Mouse (Mus musculus) limb, embryonic 11.5 days (tissue): ENCODE measurements at regions not wholly inside any gene's neighbourhood (a gene's known extent, or its start where the extent isn't known, plus 50 kb on each side); places are given as distances from the start of the nearest gene placed in this dataset.

Source experiments
- ATAC-seq: fragments of 200-750 bp; cut with Nextera tagmentation; 2 replicates; pipeline ENCODE4 v1.8.0; 2017; ENCODE audit warnings: low read depth; ENCODE audit not compliant: insufficient number of reproducible peaks, low FRiP score, low TSS enrichment
- DNase-seq: peaks from one replicate; pipeline ENCODE4 v3.0.0-alpha.2; 2015; ENCODE audit warnings: low spot score
- H3K27ac ChIP-seq: fragments of 300-500 bp; sonication (generic); replicated peaks from 2 replicates; pipeline ENCODE4 v1.5.1; 2014; ENCODE audit warnings: low read depth, mild to moderate bottlenecking, low read length
- H3K27me3 ChIP-seq: fragments of 300-500 bp; sonication (generic); 2 replicates; pipeline ENCODE4 v1.6.1; 2014; ENCODE audit warnings: mild to moderate bottlenecking, low read length, mixed read lengths; ENCODE audit not compliant: control insufficient read depth, insufficient read depth
- H3K36me3 ChIP-seq: fragments of 300-500 bp; sonication (generic); 2 replicates; pipeline ENCODE4 v1.6.1; 2014; ENCODE audit warnings: mild to moderate bottlenecking, low read length, moderate library complexity, mixed read lengths; ENCODE audit not compliant: control insufficient read depth, insufficient read depth
- H3K4me1 ChIP-seq: fragments of 300-500 bp; sonication (generic); 2 replicates; pipeline ENCODE4 v1.6.1; 2014; ENCODE audit warnings: low read length, mixed read lengths; ENCODE audit not compliant: control insufficient read depth, insufficient read depth
- H3K4me2 ChIP-seq: fragments of 300-500 bp; sonication (generic); 2 replicates; pipeline ENCODE4 v1.6.1; 2014; ENCODE audit warnings: low read depth, mild to moderate bottlenecking, moderate library complexity; ENCODE audit not compliant: severe bottlenecking
- H3K4me3 ChIP-seq: fragments of 300-500 bp; sonication (generic); 2 replicates; pipeline ENCODE4 v1.5.1; 2014; ENCODE audit warnings: low read depth, low read length
- H3K9ac ChIP-seq: fragments of 300-500 bp; sonication (generic); 2 replicates; pipeline ENCODE4 v1.6.1; 2014; ENCODE audit warnings: mild to moderate bottlenecking, low read length
- H3K9me3 ChIP-seq: fragments of 300-500 bp; sonication (generic); 2 replicates; pipeline ENCODE4 v1.6.1; 2016; ENCODE audit warnings: low read length; ENCODE audit not compliant: control insufficient read depth
- WGBS: fragments of 180-500 bp; shearing (Covaris S2); extraction: QIAGEN DNeasy Blood & Tissue Kit; methylation state at CpG from one replicate; pipeline ENCODE4 v1.1.7; 2014; 5-methylcytosine and 5-hydroxymethylcytosine counted together

DNA sequence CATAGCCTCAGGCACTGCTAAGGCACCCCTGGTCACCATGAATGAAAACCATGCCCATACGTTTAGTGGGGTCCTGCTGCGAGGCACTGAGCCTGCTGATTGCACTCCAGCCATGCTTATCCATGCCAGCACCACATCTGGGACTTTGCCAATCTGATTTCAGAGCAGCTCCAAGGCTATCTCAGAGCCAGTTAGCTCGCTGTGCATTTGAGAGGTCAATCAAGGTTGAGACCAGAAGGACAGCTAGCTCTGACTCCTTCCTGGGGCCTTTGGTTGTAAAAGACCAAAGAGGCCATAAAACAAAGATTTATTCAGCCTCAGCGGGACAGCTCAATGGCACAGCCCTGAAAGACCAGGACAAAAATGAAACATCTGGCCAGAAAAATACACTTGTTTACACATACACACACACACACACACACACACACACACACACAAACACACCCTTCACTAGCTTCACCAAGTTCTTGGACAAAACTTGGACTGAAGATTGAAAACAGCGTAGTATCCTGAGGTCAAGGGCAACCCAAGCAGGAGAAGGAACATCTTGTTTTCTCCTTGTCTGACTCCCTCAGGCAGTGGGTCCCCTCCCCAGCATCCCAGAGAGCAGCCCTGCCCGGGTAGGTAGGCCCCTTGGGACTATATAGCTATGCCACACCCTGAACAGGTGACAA, 201.5 kb upstream of the Dio3 start:
- H3K4me3 ChIP-seq = no peak overlapping the region
- DNase-seq (no peak), ATAC-seq (no peak)
- 31% methylated on average over 6 of the region's 6 CpGs for WGBS
- H3K36me3 ChIP-seq = no peaks in the 10 kb centered on the region
- H3K27me3 ChIP-seq = no peaks in the 10 kb centered on the region
- no peak overlapping the region for H3K27ac ChIP-seq
- H3K4me1 ChIP-seq = peaks cover 6% of the 10 kb centered on the region
- H3K9ac ChIP-seq = no peak overlapping the region
- H3K9me3 ChIP-seq = no peaks in the 10 kb centered on the region
- H3K4me2 ChIP-seq = no peak overlapping the region

DNA sequence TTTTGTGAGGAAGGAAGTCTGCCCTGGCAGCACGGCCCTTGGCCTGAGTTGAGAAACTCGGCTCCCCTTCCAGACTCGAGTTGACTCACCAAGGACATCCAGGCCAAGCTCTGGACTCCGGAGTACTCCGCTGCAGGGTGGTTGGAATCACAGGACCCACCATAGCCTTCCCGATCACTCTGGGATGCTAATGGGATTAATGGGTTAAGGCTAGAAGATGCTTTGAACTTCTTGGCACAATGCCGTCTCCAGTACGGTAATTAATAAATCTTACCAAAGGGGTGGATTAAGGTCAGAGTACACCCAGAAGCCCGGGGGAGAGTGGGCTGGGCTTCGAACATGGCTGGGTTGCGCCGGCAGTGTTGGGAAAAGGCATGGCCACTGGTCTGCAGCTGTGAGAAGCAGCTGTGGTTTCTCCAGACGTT, 200.8 kb upstream of the Dio3 start:
- Histone ChIP-seq H3K4me1 (peaks cover 10% of the 10 kb centered on the region), H3K27ac (no peak overlapping the region), H3K4me2 (no peak overlapping the region), H3K9ac (no peak overlapping the region), H3K4me3 (no peak overlapping the region), H3K36me3 (no peaks in the 10 kb centered on the region), H3K27me3 (no peaks in the 10 kb centered on the region; the same call in 1 of the 2 replicates), H3K9me3 (no peaks in the 10 kb centered on the region)
- 62% methylated on average over 13 of the region's 13 CpGs for WGBS
- ATAC-seq (no peak), DNase-seq (no peak)

DNA sequence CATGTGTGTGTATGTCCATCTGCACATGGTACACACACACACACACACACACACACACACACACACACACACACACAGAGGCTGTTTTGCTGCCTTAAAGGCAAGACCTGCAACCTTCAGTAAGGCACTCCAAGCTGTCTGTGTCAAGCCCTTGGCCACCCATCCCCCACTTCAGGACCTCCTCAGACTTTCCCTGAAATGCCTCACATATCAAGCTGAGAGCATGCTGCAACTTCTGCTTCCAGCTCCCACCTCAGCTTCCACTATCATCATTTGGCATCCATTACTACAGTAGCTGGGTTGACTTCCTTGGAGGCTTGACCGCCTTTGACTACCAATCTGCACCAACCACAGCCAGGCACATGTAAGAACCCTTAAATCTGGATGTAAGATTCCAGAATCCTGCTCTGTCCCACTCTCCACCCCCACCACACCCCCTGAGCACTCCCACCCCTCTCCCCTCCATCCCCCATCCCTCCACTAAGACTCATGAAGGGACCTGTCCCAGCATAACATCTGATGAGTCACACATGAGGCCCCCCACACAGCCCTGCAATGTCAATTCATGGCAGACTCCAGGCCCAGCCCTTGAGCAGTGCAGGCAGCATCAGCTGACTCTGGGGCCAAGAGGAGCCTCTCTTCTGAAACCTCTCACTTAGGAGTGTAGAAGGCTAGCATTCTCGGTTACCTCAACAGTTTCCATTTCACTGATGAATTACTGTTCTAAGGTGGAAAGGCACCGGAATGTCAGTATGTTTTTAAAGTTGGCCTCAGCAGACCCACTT, 196.8 kb upstream of the Dio3 start:
- Histone ChIP-seq H3K27ac (no peak overlapping the region), H3K9me3 (no peaks in the 10 kb centered on the region), H3K4me2 (no peak overlapping the region), H3K27me3 (no peaks in the 10 kb centered on the region; the same call in 1 of the 2 replicates), H3K4me3 (no peak overlapping the region), H3K9ac (no peak overlapping the region), H3K36me3 (no peaks in the 10 kb centered on the region), H3K4me1 (peaks cover 10% of the 10 kb centered on the region)
- 77% methylated on average over 3 of the region's 3 CpGs for WGBS
- no peak for DNase-seq
- ATAC-seq = no peak

DNA sequence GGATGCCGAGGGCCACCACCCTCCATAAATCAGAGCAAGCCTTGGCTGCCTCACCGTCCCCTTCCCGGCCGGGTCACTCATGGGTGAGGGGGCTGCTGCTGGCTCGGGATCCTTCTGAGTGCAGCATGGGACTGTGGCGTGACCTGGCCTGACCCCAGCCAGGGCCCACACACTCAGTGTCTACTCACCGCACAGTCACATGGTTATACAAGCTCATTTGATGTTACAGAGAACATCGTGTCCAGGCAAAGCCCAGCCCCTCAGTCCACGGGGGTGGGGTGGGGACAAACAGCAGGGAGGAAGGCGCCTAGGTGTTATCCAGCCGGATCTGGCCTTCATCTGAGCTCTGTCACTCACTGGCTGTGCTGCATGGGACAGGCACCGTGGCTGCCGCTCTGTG, 195.9 kb upstream of the Dio3 start:
- DNase-seq (no peak), ATAC-seq (0 out of 2 replicates have a peak, but pooled peaks have one; percentile 31)
- Histone ChIP-seq H3K36me3 (no peaks in the 10 kb centered on the region), H3K4me1 (peaks cover 4% of the 10 kb centered on the region; the same call in 1 of the 2 replicates), H3K4me3 (no peak overlapping the region), H3K9me3 (no peaks in the 10 kb centered on the region), H3K9ac (no peak overlapping the region), H3K27ac (no peak overlapping the region), H3K4me2 (no peak overlapping the region), H3K27me3 (no peaks in the 10 kb centered on the region; the same call in 1 of the 2 replicates)
- WGBS = 8% methylated on average over 13 of the region's 13 CpGs

DNA sequence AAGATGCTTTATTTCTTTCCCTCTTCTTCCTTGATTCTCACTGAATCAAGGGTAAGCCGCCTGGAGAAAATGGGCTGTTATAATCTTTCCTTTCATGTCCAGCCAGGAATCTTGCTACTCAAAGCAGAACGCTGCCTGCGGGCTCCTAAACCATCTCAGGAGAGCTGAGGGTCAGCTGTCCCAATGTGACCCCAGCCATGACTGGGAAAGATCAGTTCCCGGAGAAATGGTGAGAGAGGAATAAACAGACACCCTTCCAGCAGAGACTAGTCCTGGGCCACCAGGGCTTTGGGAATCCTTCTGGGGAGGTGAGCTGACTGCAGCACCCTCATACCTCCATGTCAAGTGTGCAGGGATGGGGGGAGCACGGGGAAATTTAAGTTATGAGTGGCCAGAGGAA, 195.4 kb upstream of the Dio3 start:
- no peak overlapping the region for H3K4me3 ChIP-seq
- H3K27me3 ChIP-seq = no peaks in the 10 kb centered on the region; the same call in 1 of the 2 replicates
- no peak for ATAC-seq
- no peaks in the 10 kb centered on the region for H3K36me3 ChIP-seq
- H3K9me3 ChIP-seq = no peaks in the 10 kb centered on the region
- no peak overlapping the region for H3K4me2 ChIP-seq
- H3K4me1 ChIP-seq = peaks cover 4% of the 10 kb centered on the region; the same call in 1 of the 2 replicates
- DNase-seq = no peak
- no peak overlapping the region for H3K9ac ChIP-seq
- H3K27ac ChIP-seq = no peak overlapping the region
- 34% methylated on average over 5 of the region's 5 CpGs for WGBS

DNA sequence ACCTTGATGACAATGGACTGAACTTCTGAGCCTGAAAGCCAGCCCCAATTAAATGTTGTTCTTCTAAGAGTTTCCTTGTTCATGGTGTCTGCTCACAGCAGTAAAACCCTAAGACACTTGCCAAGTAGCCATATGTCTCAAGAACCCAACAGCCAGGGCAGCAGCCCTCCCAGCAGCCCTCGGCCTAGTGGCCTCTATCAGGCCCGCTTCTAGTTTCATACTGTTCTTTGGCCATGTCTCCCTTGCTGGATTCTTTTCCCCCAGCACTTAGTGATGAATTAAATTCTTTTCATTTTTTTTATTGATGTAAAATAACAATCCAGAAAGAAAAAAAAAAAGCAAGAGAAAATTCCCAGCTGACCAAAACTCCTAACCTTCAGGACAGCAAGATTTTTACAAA, 191.9 kb upstream of the Dio3 start:
- Histone ChIP-seq H3K27me3 (no peaks in the 10 kb centered on the region; the same call in 1 of the 2 replicates), H3K27ac (no peak overlapping the region), H3K4me2 (no peak overlapping the region), H3K36me3 (no peaks in the 10 kb centered on the region), H3K9me3 (no peaks in the 10 kb centered on the region), H3K9ac (no peak overlapping the region), H3K4me3 (no peak overlapping the region), H3K4me1 (peaks cover 4% of the 10 kb centered on the region; the same call in 1 of the 2 replicates)
- DNase-seq (no peak), ATAC-seq (no peak)
- 84% methylated on average over 2 of the region's 2 CpGs for WGBS

DNA sequence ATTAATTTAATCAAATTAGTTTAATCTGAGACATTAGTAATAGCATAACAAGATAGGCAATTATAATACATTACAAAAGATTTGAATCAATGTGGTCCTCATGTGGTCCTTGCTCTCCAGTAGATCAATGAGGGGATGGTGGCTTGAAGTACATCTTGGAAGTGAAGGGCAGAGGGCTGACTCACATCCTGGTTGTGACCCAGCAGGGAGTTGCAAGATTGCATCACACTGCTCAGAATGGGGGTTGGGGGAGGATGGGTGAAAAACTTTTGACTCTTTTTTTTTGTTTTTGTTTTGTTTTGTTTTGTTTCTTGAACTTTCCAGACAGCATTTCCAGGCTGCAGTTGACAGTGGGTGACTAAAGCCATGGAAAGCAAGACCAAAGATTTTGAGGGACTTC, 191.1 kb upstream of the Dio3 start:
- no peak for ATAC-seq
- no peak overlapping the region for H3K4me3 ChIP-seq

DNA sequence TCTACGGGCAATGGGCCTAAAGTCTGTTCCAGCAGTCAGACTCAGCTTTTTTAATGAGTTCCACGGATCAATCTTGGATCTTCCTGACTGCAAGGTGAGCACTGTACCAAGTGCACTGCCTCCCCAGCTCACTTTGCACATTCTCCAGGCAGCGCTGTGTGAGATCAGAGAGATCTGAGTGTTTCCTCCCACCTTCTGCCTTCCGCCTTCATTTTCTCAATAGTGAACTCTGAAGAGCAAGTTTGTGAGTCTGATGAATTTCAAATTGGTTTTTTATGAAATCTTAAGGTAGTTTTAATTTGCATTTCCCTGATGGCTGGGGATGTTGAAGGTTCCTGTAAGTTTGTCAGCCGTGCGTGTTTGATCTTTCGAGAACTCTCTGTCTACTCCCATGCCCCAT, 176.7 kb upstream of the Dio3 start:
- no peak for DNase-seq
- H3K9me3 ChIP-seq = no peaks in the 10 kb centered on the region
- H3K36me3 ChIP-seq = no peaks in the 10 kb centered on the region
- no peaks in the 10 kb centered on the region for H3K27me3 ChIP-seq
- no peak overlapping the region for H3K4me2 ChIP-seq
- no peak overlapping the region for H3K4me3 ChIP-seq
- H3K9ac ChIP-seq = no peak overlapping the region
- ATAC-seq = no peak
- H3K4me1 ChIP-seq = no peaks in the 10 kb centered on the region
- H3K27ac ChIP-seq = no peak overlapping the region
- 87% methylated on average over 7 of the region's 7 CpGs for WGBS

More for the DNA sequence above, 191.1 kb upstream of the Dio3 start:
- Histone ChIP-seq H3K36me3 (no peaks in the 10 kb centered on the region), H3K9me3 (no peaks in the 10 kb centered on the region), H3K4me2 (no peak overlapping the region), H3K4me1 (peaks cover 4% of the 10 kb centered on the region; the same call in 1 of the 2 replicates), H3K9ac (no peak overlapping the region), H3K27me3 (no peaks in the 10 kb centered on the region; the same call in 1 of the 2 replicates), H3K27ac (no peak overlapping the region)
- no peak for DNase-seq
